Mouse (Mus musculus) cerebellum, adult 9-10 months (tissue): ENCODE measurements around the gene Mboat2.

ENCODE experiments used
- DNase-seq: peaks from one replicate; pipeline ENCODE4 v3.0.0; 2022

Gene Mboat2

GRCm38 (mm10) chr12:24863762-24864161, 33.1 kb downstream of the Mboat2 start:
- DNase-seq = no peak

GRCm38 (mm10) chr12:24866645-24867044, 36.0 kb downstream of the Mboat2 start:
- no peak for DNase-seq

GRCm38 (mm10) chr12:24868694-24869093, 38.0 kb downstream of the Mboat2 start:
- DNase-seq = no peak

GRCm38 (mm10) chr12:24869231-24869630, 38.6 kb downstream of the Mboat2 start:
- no peak for DNase-seq

GRCm38 (mm10) chr12:24870901-24871300, 40.2 kb downstream of the Mboat2 start:
- no peak for DNase-seq

GRCm38 (mm10) chr12:24872264-24872663, 41.6 kb downstream of the Mboat2 start:
- no peak for DNase-seq

- DNase-seq = no peak
Observed at GRCm38 (mm10) chr12:24872689-24873088, 42.0 kb downstream of the Mboat2 start.

GRCm38 (mm10) chr12:24875908-24876307, 45.2 kb downstream of the Mboat2 start:
- DNase-seq = no peak

- DNase-seq = no peak
Observed at GRCm38 (mm10) chr12:24877231-24877630, 46.6 kb downstream of the Mboat2 start.

- DNase-seq = no peak
Observed at GRCm38 (mm10) chr12:24878090-24878489, 47.4 kb downstream of the Mboat2 start.

- DNase-seq = no peak
Observed at GRCm38 (mm10) chr12:24878735-24879362, 48.2 kb downstream of the Mboat2 start.

GRCm38 (mm10) chr12:24879613-24880029, 48.9 kb downstream of the Mboat2 start:
- no peak for DNase-seq

- DNase-seq = no peak
Observed at GRCm38 (mm10) chr12:24883279-24883678, 52.6 kb downstream of the Mboat2 start.

GRCm38 (mm10) chr12:24886800-24887199, 56.1 kb downstream of the Mboat2 start:
- DNase-seq = no peak

GRCm38 (mm10) chr12:24889371-24890051, 58.8 kb downstream of the Mboat2 start:
- no peak for DNase-seq

GRCm38 (mm10) chr12:24890158-24890557, 59.5 kb downstream of the Mboat2 start:
- DNase-seq = no peak

GRCm38 (mm10) chr12:24890684-24891459, 60.2 kb downstream of the Mboat2 start:
- DNase-seq = no peak

GRCm38 (mm10) chr12:24892536-24892935, 61.9 kb downstream of the Mboat2 start:
- no peak for DNase-seq

- peak; percentile 46 for DNase-seq
Observed at GRCm38 (mm10) chr12:24893777-24894468, 63.2 kb downstream of the Mboat2 start.

GRCm38 (mm10) chr12:24895352-24895751, 64.7 kb downstream of the Mboat2 start:
- no peak for DNase-seq

- DNase-seq = no peak
Observed at GRCm38 (mm10) chr12:24897354-24897753, 66.7 kb downstream of the Mboat2 start.

GRCm38 (mm10) chr12:24898226-24898625, 67.5 kb downstream of the Mboat2 start:
- no peak for DNase-seq

- DNase-seq = no peak
Observed at GRCm38 (mm10) chr12:24899636-24900035, 69.0 kb downstream of the Mboat2 start.
